Mouse (Mus musculus) MEL (cell line): ENCODE results near the gene Timm29. TPM values are rescaled to one million over a fixed set of nuclear protein-coding genes. Genes with fewer than 3 reads are reported as not detected.
A peak's percentile ranks its signal among the peaks of the same experiment; 100 is the strongest.

ENCODE experiments used
- DNase-seq: peaks from one replicate; pipeline ENCODE4 v3.0.0; 2011; ENCODE audit warnings: low read depth, low spot score
- H3K27ac ChIP-seq: 2 replicates; pipeline ENCODE4 v1.5.1; 2012; ENCODE audit warnings: low read depth, mild to moderate bottlenecking, control low read depth, low read length, moderate library complexity; ENCODE audit not compliant: control insufficient read depth
- H3K27me3 ChIP-seq, 2 experiments: fragments of 150-350 bp in 1 of 2; sonication (generic) in 1 of 2; 2 replicates each; pipeline ENCODE4 v1.6.1; 2012; ENCODE audit warnings: low read length in 2 of 2, mild to moderate bottlenecking in 2 of 2, improper control_type of control experiment in 1 of 2, moderate library complexity in 1 of 2; ENCODE audit not compliant: insufficient read depth in 2 of 2, control insufficient read depth in 1 of 2
- H3K36me3 ChIP-seq, 2 experiments: 2 replicates each; pipeline ENCODE4 v1.6.1; 2012 to 2014; ENCODE audit warnings: low read length in 2 of 2, improper control_type of control experiment in 1 of 2, inconsistent platforms in 1 of 2, mild to moderate bottlenecking in 1 of 2; ENCODE audit not compliant: insufficient read depth in 2 of 2, control insufficient read depth in 1 of 2
- H3K4me1 ChIP-seq, 2 experiments: fragments of 150-350 bp in 1 of 2; sonication (generic) in 1 of 2; 2 replicates each; pipeline ENCODE4 v1.6.1; 2012; ENCODE audit warnings: low read length in 2 of 2, improper control_type of control experiment in 1 of 2, mild to moderate bottlenecking in 1 of 2; ENCODE audit not compliant: insufficient read depth in 2 of 2, control insufficient read depth in 1 of 2
- H3K4me3 ChIP-seq, 2 experiments: fragments of 150-350 bp in 1 of 2; sonication (generic) in 1 of 2; 2 replicates each; pipeline ENCODE4 v1.5.1; 2012; ENCODE audit warnings: low read depth in 2 of 2, low read length in 2 of 2, mild to moderate bottlenecking in 2 of 2, moderate library complexity in 2 of 2, control low read depth in 1 of 2, improper control_type of control experiment in 1 of 2; ENCODE audit not compliant: control insufficient read depth in 1 of 2, insufficient read depth in 1 of 2
- H3K79me2 ChIP-seq: 2 replicates; pipeline ENCODE4 v1.6.1; 2012; ENCODE audit warnings: mild to moderate bottlenecking, low read length, moderate library complexity; ENCODE audit not compliant: control insufficient read depth, poor library complexity, insufficient read depth
- H3K9ac ChIP-seq: 2 replicates; pipeline ENCODE4 v1.6.1; 2012; ENCODE audit warnings: low read depth, mild to moderate bottlenecking, control low read depth, low read length, moderate library complexity; ENCODE audit not compliant: control insufficient read depth, poor library complexity, severe bottlenecking
- H3K9me3 ChIP-seq: fragments of 150-350 bp; sonication (generic); replicated peaks from 2 replicates; pipeline ENCODE4 v1.6.1; 2012; ENCODE audit warnings: mild to moderate bottlenecking, low read length, improper control_type of control experiment, moderate library complexity; ENCODE audit not compliant: insufficient read depth
- BHLHE40 ChIP-seq: IDR thresholded peaks from 2 replicates; pipeline ENCODE4 v1.6.1; 2012; ENCODE audit warnings: low read depth, mild to moderate bottlenecking, inconsistent platforms, low read length, improper control_type of control experiment, borderline replicate concordance
- CHD1 ChIP-seq: IDR thresholded peaks from 2 replicates; pipeline ENCODE4 v1.6.1; 2012; ENCODE audit warnings: low read depth, mild to moderate bottlenecking, inconsistent platforms, low read length, improper control_type of control experiment
- CHD2 ChIP-seq: IDR thresholded peaks from 2 replicates; pipeline ENCODE4 v1.6.1; 2011; ENCODE audit warnings: low read length, improper control_type of control experiment
- CTCF ChIP-seq, 3 experiments: IDR thresholded peaks in 2 of 3; conservative IDR thresholded peaks in 1 of 3; 2 replicates each; pipeline ENCODE4 v1.5.1; 2011 to 2012; ENCODE audit warnings: low read length in 3 of 3, low read depth in 2 of 3, mild to moderate bottlenecking in 2 of 3, improper control_type of control experiment in 1 of 3, inconsistent platforms in 1 of 3, mixed read lengths in 1 of 3, moderate library complexity in 1 of 3; ENCODE audit not compliant: control insufficient read depth in 1 of 3, insufficient read depth in 1 of 3, poor library complexity in 1 of 3, severe bottlenecking in 1 of 3
- E2F4 ChIP-seq: IDR thresholded peaks from 2 replicates; pipeline ENCODE4 v1.6.1; 2011; ENCODE audit warnings: low read depth, low read length, improper control_type of control experiment, borderline replicate concordance
- ELF1 ChIP-seq: IDR thresholded peaks from 2 replicates; pipeline ENCODE4 v1.6.1; 2014; ENCODE audit warnings: low read depth, mild to moderate bottlenecking, inconsistent platforms, low read length, improper control_type of control experiment, moderate library complexity
- EP300 ChIP-seq, 2 experiments: IDR thresholded peaks; 2 replicates each; pipeline ENCODE4 v1.6.1; 2011; ENCODE audit warnings: improper control_type of control experiment in 2 of 2, low read length in 2 of 2, low read depth in 1 of 2, mild to moderate bottlenecking in 1 of 2
- ETS1 ChIP-seq: IDR thresholded peaks from 2 replicates; pipeline ENCODE4 v1.6.1; 2012; ENCODE audit warnings: low read depth, mild to moderate bottlenecking, inconsistent platforms, low read length, improper control_type of control experiment, moderate library complexity
- GABPA ChIP-seq: IDR thresholded peaks from 2 replicates; pipeline ENCODE4 v1.6.1; 2012; ENCODE audit warnings: low read depth, mild to moderate bottlenecking, inconsistent platforms, low read length, improper control_type of control experiment, moderate library complexity
- GATA1 ChIP-seq: IDR thresholded peaks from 2 replicates; pipeline ENCODE4 v1.6.1; 2011; ENCODE audit warnings: low read depth, low read length, improper control_type of control experiment
- HCFC1 ChIP-seq: IDR thresholded peaks from 2 replicates; pipeline ENCODE4 v1.6.1; 2012; ENCODE audit warnings: low read depth, mild to moderate bottlenecking, inconsistent platforms, low read length, improper control_type of control experiment, moderate library complexity
- MAFK ChIP-seq: IDR thresholded peaks from 2 replicates; pipeline ENCODE4 v1.6.1; 2011; ENCODE audit warnings: low read depth, mild to moderate bottlenecking, low read length, improper control_type of control experiment, borderline replicate concordance
- MAX ChIP-seq: IDR thresholded peaks from 2 replicates; pipeline ENCODE4 v1.6.1; 2011; ENCODE audit warnings: low read length, improper control_type of control experiment
- MAZ ChIP-seq: IDR thresholded peaks from 2 replicates; pipeline ENCODE4 v1.6.1; 2012; ENCODE audit warnings: low read depth, mild to moderate bottlenecking, inconsistent platforms, low read length, improper control_type of control experiment
- MYB ChIP-seq: IDR thresholded peaks from 2 replicates; pipeline ENCODE4 v1.6.1; 2011; ENCODE audit warnings: mild to moderate bottlenecking, low read depth, low read length, improper control_type of control experiment
- NELFE ChIP-seq: IDR thresholded peaks from 2 replicates; pipeline ENCODE4 v1.6.1; 2011; ENCODE audit warnings: low read depth, low read length, improper control_type of control experiment
- NRF1 ChIP-seq: IDR thresholded peaks from 2 replicates; pipeline ENCODE4 v1.6.1; 2014; ENCODE audit warnings: low read depth, mild to moderate bottlenecking, inconsistent platforms, low read length, improper control_type of control experiment, moderate library complexity; ENCODE audit not compliant: poor library complexity, insufficient read depth, severe bottlenecking
- POLR2A ChIP-seq, 2 experiments: IDR thresholded peaks; 2 replicates each; pipeline ENCODE4 v1.6.1; 2011 to 2012; ENCODE audit warnings: low read length in 2 of 2, mild to moderate bottlenecking in 2 of 2, control low read depth in 1 of 2, improper control_type of control experiment in 1 of 2, low read depth in 1 of 2, moderate library complexity in 1 of 2; ENCODE audit not compliant: control insufficient read depth in 1 of 2, insufficient read depth in 1 of 2, poor library complexity in 1 of 2
- POLR2AphosphoS2 ChIP-seq: IDR thresholded peaks from 2 replicates; pipeline ENCODE4 v1.6.1; 2011; ENCODE audit warnings: low read length, improper control_type of control experiment
- RAD21 ChIP-seq: IDR thresholded peaks from 2 replicates; pipeline ENCODE4 v1.6.1; 2011; ENCODE audit warnings: mild to moderate bottlenecking, low read depth, low read length, improper control_type of control experiment
- RCOR1 ChIP-seq: IDR thresholded peaks from 2 replicates; pipeline ENCODE4 v1.6.1; 2012; ENCODE audit warnings: low read depth, mild to moderate bottlenecking, inconsistent platforms, low read length, improper control_type of control experiment
- SMC3 ChIP-seq: IDR thresholded peaks from 2 replicates; pipeline ENCODE4 v1.6.1; 2011; ENCODE audit warnings: low read depth, low read length, improper control_type of control experiment
- TBP ChIP-seq: IDR thresholded peaks from 2 replicates; pipeline ENCODE4 v1.8.0; 2011; ENCODE audit warnings: low read depth, low read length, improper control_type of control experiment
- TCF12 ChIP-seq: IDR thresholded peaks from 2 replicates; pipeline ENCODE4 v1.6.1; 2014; ENCODE audit warnings: low read depth, mild to moderate bottlenecking, inconsistent platforms, low read length, improper control_type of control experiment, moderate library complexity
- UBTF ChIP-seq: IDR thresholded peaks from 2 replicates; pipeline ENCODE4 v1.6.1; 2012; ENCODE audit warnings: low read depth, mild to moderate bottlenecking, inconsistent platforms, low read length, improper control_type of control experiment, moderate library complexity, borderline replicate concordance; ENCODE audit not compliant: insufficient read depth
- USF1 ChIP-seq: IDR thresholded peaks from 2 replicates; pipeline ENCODE4 v1.6.1; 2014; ENCODE audit warnings: low read depth, mild to moderate bottlenecking, inconsistent platforms, low read length, improper control_type of control experiment, moderate library complexity
- USF2 ChIP-seq, 2 experiments: IDR thresholded peaks; 2 replicates each; pipeline ENCODE4 v1.6.1; 2011 to 2012; ENCODE audit warnings: improper control_type of control experiment in 2 of 2, low read length in 2 of 2, borderline replicate concordance in 1 of 2, inconsistent platforms in 1 of 2, low read depth in 1 of 2, mild to moderate bottlenecking in 1 of 2; ENCODE audit not compliant: insufficient read depth in 1 of 2
- ZC3H11A ChIP-seq: IDR thresholded peaks from 2 replicates; pipeline ENCODE4 v1.6.1; 2012; ENCODE audit warnings: low read depth, mild to moderate bottlenecking, inconsistent platforms, low read length, improper control_type of control experiment
- ZKSCAN1 ChIP-seq: IDR thresholded peaks from 2 replicates; pipeline ENCODE4 v1.6.1; 2012; ENCODE audit warnings: low read depth, mild to moderate bottlenecking, inconsistent platforms, low read length, improper control_type of control experiment, moderate library complexity
- ZMIZ1 ChIP-seq: IDR thresholded peaks from 2 replicates; pipeline ENCODE4 v1.6.1; 2012; ENCODE audit warnings: low read depth, mild to moderate bottlenecking, inconsistent platforms, low read length, improper control_type of control experiment, moderate library complexity
- polyA plus RNA-seq, 2 experiments: library from polyadenylated mRNA; stranded (reverse) in 1 of 2; unstranded in 1 of 2; fragments of >175 nt in 1 of 2; fragments of >200 nt in 1 of 2; gene quantifications; 2 replicates each; pipeline versions ENCODE4 v1.2.1 to v1.2.4; 2012; ENCODE audit warnings: low replicate concordance in 2 of 2, low read depth in 1 of 2; ENCODE audit not compliant: insufficient read length in 2 of 2, insufficient read depth in 1 of 2, missing spikeins in 1 of 2
- total RNA-seq: library from RNA; depleted of rRNA; stranded (reverse); fragments of 300-350 nt; gene quantifications from 2 replicates; pipeline ENCODE4 v1.2.3, GENCODE M21; 2012

Gene Timm29
- total and polyA plus RNA-seq, 3 experiments = 45.8 to 163 (median 87.9) TPM

DNA sequence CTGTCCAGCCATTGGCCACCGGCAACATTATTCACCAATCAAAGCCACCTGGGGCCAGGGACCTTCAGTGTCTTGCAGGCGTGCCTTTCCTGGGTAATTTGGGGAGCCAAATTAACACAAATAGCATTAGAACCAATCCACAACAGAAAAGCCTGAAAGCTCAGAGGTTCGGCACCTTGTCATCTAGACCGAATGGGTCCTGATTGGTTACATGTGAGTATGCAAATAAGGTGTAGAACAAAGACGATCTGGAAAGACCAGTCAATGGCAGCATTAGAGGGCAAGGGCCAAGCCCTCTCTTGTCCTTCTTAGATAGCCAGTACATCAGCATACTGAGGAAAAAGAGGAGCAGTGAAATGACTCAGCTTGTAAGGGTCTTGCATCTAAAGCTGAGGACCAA is 13.3 kb downstream of the Timm29 start:
- 0 out of 4 replicates have a peak, but pooled peaks cover 0 to 2% of the 10 kb centered on the region in 2 experiments for H3K36me3 ChIP-seq
- no peak for DNase-seq
- H3K4me3 ChIP-seq = no peak overlapping the region
- no peaks in the 10 kb centered on the region for H3K9me3 ChIP-seq
- H3K27me3 ChIP-seq = no peaks in the 10 kb centered on the region
- no peak for TF ChIP-seq POLR2AphosphoS2
- no peak for TF ChIP-seq ZKSCAN1
- no peak for TF ChIP-seq RCOR1
- TF ChIP-seq NELFE = no peak
- no peak for TF ChIP-seq BHLHE40
- no peak for TF ChIP-seq MAX
- TF ChIP-seq USF2 (IDR thresholded peaks at IDR 0.05; ENCODE audit: borderline replicate concordance in 1 of 2, insufficient read depth in 1 of 2, low read depth in 1 of 2, low read length in 2 of 2) = no peak
- no peak for TF ChIP-seq UBTF
- no peak for TF ChIP-seq CHD1
- TF ChIP-seq TCF12 = no peak
- TF ChIP-seq MAZ = no peak
- TF ChIP-seq ELF1 = no peak
- TF ChIP-seq SMC3 = no peak
- no peak for TF ChIP-seq E2F4
- TF ChIP-seq TBP = no peak
- no peak for TF ChIP-seq MYB
- H3K79me2 ChIP-seq = no peaks in the 10 kb centered on the region
- H3K27ac ChIP-seq = no peak overlapping the region
- H3K4me1 ChIP-seq = peaks cover 5 to 10% of the 10 kb centered on the region in 2 experiments; a peak in 3 of 4 replicates
- H3K9ac ChIP-seq = no peak overlapping the region

DNA sequence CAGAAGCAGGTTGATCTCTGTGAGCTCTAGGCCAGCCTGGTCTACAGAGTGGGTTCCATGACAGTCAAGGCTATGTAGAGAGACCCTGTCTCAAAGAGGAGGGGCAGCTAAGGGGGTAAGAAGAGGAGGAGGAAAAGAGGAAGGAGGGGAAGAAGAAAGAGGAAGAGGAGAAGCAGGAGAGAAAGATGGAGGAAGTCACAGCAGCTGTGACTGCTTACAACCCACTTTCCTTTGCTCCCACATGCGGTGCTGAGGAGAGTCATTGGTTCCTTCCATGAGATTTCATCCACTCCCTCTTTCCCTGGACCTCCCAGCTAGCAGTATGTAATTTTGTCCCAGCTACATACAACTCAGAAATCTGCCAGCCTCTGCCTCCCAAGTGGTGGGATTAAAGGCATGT is 14.1 kb downstream of the Timm29 start:
- Histone ChIP-seq H3K27me3 (no peaks in the 10 kb centered on the region), H3K27ac (no peak overlapping the region), H3K4me3 (no peak overlapping the region), H3K9ac (no peak overlapping the region), H3K79me2 (no peaks in the 10 kb centered on the region), H3K9me3 (no peaks in the 10 kb centered on the region), H3K4me1 (peaks cover 5 to 10% of the 10 kb centered on the region in 2 experiments; a peak in 3 of 4 replicates), H3K36me3 (0 out of 4 replicates have a peak, but pooled peaks cover 0 to 2% of the 10 kb centered on the region in 2 experiments)
- peak; percentile 69 for DNase-seq
- no peak for TF ChIP-seq ZMIZ1
- peak; percentile 22 to 81; a peak in 3 of 4 replicates for TF ChIP-seq EP300 (IDR thresholded peaks at IDR 0.05; ENCODE audit: low read depth in 1 of 2, low read length in 2 of 2)
- no peak for TF ChIP-seq ETS1
- TF ChIP-seq GATA1 = no peak
- TF ChIP-seq USF1 = no peak
- TF ChIP-seq GABPA = no peak
- no peak for TF ChIP-seq NRF1
- no peak for TF ChIP-seq NELFE
- peak; percentile 87 for TF ChIP-seq MAZ
- TF ChIP-seq UBTF = no peak
- no peak for TF ChIP-seq MYB
- peak; percentile 38; the same call in 1 of the 2 replicates for TF ChIP-seq HCFC1
- no peak for TF ChIP-seq CHD2
- TF ChIP-seq CTCF (IDR thresholded peaks at IDR 0.05 in 2 of 3, conservative IDR thresholded peaks at IDR 0.05 in 1 of 3; ENCODE audit: control insufficient read depth in 1 of 3, insufficient read depth in 1 of 3, low read depth in 2 of 3, low read length in 3 of 3, poor library complexity in 1 of 3, severe bottlenecking in 1 of 3) = no peak
- no peak for TF ChIP-seq RAD21
- TF ChIP-seq MAFK = 0 out of 2 replicates have a peak, but pooled peaks have one; percentile 42
- TF ChIP-seq ELF1 = 0 out of 2 replicates have a peak, but pooled peaks have one; percentile 23
- no peak for TF ChIP-seq E2F4
- TF ChIP-seq POLR2A (IDR thresholded peaks at IDR 0.05; ENCODE audit: control insufficient read depth in 1 of 2, insufficient read depth in 1 of 2, low read depth in 1 of 2, low read length in 2 of 2, poor library complexity in 1 of 2) = 0 out of 4 replicates have a peak, but pooled peaks of 1 of the 2 experiments have one; percentile 36
- TF ChIP-seq BHLHE40 = no peak
- TF ChIP-seq TBP = 0 out of 2 replicates have a peak, but pooled peaks have one; percentile 23
- no peak for TF ChIP-seq ZC3H11A
- peak; percentile 59; the same call in 1 of the 2 replicates for TF ChIP-seq MAX
